Mouse (Mus musculus): ENCODE measurements at regions not wholly inside any gene's neighbourhood (a gene's known extent, or its start where the extent isn't known, plus 50 kb on each side); places are given as distances from the start of the nearest gene placed in this dataset.
"Not testable (repeated sequence)": the region's sequence is repeated elsewhere in the genome, so short reads cannot be mapped to it uniquely, and the experiment has no call there.

DNA sequence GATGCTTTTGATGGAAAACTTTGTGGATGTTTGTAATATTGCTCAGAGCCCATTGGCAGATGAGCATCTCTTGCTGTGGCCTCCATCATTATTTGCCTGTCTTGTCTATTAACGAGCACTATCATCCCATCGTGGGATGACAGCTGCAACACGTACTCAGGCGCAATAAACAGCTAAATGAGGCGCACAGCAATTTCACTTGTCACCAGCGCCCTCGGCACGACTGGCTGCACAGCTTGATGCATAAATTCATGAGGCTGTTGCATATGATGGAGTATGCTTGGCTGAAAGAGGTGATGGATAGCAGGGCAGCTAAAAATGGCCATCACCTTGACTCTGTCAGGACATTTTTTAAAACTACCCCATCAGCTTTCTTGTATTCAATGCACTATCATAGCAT, 853.1 kb upstream of the Pou3f2 start:
- DNase-seq: no peak

- DNase-seq: no peak
Observed at GRCm38 (mm10) chr4:23338481-23338880, 850.3 kb upstream of the Pou3f2 start.

DNA sequence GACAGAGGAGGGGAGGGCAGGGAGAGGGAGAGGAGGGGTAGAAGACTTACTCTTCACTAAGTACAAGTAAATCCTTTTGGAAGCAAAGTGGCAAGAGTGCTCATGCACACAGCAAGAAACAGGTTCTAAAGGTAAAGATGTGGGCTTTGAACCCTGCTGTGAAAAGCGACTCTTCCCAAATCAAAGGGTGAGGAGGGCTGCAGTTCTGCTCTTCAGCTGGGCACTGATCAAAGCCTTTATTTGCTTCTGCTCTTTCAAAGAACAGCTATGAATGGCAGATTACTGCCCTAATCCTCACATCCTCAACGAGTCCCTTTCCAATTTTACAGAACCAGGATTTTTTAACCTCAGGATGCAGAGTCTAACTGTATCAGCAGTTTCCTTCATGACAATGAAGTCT, 812.5 kb upstream of the Pou3f2 start:
- no peak for DNase-seq

DNA sequence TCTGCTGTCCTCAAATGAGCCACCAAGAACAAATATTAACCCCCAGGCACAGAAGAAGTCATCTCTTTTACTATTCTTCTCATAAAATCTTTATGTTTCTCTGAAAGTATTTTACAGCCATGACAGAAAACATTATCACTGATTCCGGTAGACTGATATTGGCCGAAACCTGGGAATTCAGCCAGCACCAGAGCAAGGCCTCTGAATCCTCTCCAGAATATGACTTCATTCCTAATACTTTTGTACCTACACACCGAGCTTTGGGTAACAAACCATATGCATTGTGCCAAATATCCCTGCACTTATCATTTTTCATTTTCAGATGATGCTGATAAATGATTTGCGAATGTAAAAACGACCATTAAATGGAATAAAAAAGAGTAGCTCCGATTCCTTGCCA, 791.9 kb upstream of the Pou3f2 start:
- DNase-seq: no peak

DNA sequence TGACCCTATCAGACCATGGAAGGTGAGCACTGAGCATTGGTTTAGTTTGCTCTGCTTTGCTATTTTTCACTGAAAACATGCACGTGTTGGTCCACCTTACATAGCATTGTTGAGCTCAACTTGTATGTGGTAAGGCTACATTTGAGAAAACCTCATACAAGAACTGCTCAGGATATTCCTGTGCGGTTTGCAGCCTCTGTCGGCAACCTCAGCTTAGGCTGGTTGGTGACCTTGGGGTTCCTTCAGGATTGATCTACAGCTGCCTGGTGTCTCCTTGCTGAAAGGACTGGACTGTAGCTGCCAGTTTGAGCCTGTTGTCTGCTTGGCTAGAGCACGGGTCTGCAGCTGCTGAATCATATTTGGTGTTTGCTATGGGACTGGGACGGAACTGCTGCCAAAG, 787.0 kb upstream of the Pou3f2 start:
- DNase-seq: no peak

GRCm38 (mm10) chr4:23271947-23272346, 783.8 kb upstream of the Pou3f2 start:
- no peak for DNase-seq

DNA sequence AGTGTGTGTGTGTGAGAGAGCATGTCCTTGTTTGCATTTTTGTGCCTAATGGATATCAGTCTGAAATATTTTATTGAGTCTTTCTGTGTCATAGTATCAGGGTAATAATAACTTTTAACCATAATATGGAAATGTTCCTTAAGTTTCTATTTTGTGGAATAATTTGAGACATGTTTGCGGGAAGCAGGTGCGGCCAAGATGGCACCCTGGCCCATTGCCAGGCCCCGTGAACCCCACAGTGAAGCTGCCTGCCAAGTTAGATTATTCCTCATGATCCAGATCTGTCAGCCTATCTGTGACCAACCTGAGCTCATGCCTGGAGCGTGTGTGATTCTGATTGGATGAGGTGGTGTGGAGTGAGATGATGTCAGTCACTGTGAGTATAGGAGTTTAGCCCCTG, 772.2 kb upstream of the Pou3f2 start:
- DNase-seq: no peak

GRCm38 (mm10) chr4:23234960-23235359, 746.8 kb upstream of the Pou3f2 start:
- DNase-seq: no peak

- peak; percentile 37 for DNase-seq
Observed at GRCm38 (mm10) chr4:23194756-23195155, 706.6 kb upstream of the Pou3f2 start.

- peak; percentile 12 for DNase-seq
Observed at GRCm38 (mm10) chr4:23193384-23194135, 705.4 kb upstream of the Pou3f2 start.

GRCm38 (mm10) chr4:23173811-23174210, 685.6 kb upstream of the Pou3f2 start:
- DNase-seq: no peak

GRCm38 (mm10) chr4:23173330-23173729, 685.2 kb upstream of the Pou3f2 start:
- DNase-seq: no peak

DNA sequence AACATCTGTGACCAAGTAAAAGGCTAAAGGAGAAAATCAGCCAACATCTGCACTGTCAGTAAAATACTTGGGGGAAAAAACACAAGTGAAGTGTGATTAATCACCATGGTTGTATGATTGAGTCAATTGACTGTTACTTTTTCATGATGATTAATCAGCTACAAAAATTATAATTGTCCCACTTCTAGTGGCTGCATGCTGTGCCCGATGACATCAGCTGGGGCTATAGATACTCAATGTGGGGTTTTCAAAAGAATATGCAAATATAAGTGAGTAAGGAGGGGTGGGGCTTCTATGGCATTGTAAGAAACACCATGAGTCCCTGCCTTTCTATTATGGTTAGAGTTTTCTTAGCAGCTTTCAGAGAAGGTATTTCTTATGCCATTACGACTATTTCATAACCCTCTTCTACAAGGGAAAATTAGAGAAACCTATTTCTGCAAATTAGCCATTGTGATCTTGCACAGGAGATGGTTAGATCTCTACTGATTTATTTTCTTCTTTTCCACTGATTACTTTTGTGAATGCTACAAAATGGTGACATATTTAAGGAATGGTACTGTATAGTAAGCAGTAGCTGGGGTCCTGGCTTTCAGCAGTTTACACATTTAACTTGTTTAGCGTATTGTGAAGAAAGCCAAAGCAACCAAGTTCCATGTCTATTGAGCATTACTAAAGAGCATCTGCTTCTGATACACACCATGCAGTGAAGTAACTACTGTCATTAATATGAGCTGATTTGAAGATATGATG, 660.1 kb upstream of the Pou3f2 start:
- no peak for DNase-seq

- no peak for DNase-seq
Observed at GRCm38 (mm10) chr4:23133386-23133785, 645.2 kb upstream of the Pou3f2 start.

DNA sequence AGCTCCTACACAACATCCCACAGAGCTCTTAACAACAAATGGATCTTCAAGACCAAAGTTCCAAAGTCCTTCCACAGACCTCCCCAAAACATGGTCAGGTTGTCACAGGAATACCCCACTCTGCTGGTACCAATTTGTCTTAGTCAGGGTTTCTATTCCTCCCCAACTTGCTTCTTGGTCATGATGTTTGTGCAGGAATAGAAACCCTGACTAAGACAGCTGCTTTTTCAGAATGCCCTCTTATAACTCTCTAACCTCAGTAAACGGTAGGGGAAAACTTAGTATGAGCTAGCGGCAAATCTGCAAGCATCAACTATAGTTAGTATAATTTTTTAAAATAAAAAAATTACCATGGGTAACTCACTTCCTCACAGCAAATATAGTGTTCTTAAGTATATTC, 613.3 kb upstream of the Pou3f2 start:
- DNase-seq: not testable (repeated sequence)

- DNase-seq: no peak
Observed at GRCm38 (mm10) chr4:23079521-23079920, 591.4 kb upstream of the Pou3f2 start.

DNA sequence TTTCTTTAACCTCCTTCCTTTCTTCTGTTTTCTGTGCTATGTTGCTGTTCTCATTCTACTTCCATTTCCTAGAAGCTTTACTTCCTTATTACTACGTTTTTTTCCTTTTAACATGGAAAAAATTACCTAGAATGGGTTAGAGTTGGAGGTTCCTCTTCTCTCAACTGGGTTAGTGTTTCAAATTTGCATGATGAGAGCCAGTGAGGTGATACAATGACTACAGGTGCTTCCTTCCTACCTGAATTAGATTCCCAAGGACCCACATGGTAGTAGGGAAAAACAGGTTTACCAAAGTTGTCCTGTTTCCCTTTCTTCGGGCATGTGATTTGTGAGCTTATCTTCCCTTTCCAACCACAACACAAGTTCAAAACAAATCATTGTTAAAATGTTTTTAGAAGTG, 589.4 kb upstream of the Pou3f2 start:
- no peak for DNase-seq

DNA sequence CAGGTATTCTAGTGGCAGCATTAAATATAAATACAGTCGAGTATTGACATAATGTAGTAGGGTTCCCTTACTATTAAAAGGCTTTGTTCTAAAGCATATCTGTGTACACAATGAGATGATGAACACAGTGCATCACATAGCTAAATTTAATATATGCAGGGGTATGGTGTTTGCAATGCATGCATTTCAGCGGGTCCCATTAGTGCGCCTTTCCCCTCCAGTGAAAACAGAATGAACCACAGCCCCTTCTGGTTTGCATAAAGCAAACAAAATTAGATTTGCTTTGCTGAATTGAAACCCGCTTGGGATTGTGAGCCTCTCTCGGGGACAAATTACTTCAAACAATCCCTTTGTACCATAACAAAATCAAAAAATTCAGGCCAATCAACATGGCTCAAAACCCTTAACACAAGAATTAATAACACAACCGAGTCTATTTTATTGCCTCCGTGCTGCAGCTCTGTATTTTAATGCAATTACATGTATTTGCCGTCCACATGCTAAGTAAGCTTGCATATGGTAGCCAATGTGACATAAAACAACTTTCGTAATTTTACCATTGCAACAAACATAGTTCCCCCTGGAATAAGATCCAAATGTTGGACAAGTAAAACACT, 562.6 kb upstream of the Pou3f2 start:
- no peak for DNase-seq

- DNase-seq: no peak
Observed at GRCm38 (mm10) chr4:23037784-23038183, 549.6 kb upstream of the Pou3f2 start.

DNA sequence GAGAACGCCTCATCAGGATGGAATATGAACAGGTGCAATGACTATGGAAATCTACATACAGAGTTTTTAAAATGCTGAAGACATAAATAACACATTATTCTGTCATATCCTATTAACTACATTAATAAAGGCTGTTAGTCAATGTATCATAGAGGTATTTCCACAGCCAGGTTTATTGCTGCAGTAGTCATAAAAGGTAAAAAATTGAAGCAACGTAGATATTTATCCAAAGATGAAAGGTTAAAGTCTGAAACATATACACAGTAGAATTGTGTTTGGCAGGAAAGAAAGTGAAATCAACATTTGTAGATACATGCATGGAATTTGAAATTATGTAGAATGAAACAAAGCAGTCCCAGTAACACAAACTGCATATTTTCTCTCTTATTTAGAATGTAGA, 543.1 kb upstream of the Pou3f2 start:
- DNase-seq: no peak

DNA sequence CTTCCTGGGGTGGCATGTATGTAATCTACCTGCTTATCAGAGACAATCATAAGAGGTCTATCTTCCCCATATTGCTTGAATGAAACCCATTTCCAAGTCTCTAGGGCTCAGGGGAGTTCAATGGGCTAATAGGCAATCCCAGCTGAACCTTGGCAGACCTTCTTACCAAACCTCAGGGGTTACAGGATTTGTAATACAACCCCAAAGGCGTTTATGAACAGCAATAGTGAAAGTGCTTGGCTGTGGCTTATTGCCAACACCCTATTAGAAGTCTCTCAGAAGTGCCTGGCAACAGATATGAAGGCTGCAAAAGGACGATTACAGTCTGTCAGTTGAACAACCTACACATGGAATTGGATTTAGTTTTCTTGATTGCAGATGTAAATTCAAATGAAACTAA, 534.0 kb upstream of the Pou3f2 start:
- DNase-seq: no peak

GRCm38 (mm10) chr4:23010346-23010745, 522.2 kb upstream of the Pou3f2 start:
- DNase-seq: peak; percentile 77

- peak; percentile 83 for DNase-seq
Observed at GRCm38 (mm10) chr4:23009196-23009595, 521.0 kb upstream of the Pou3f2 start.

GRCm38 (mm10) chr4:22998994-22999393, 510.8 kb upstream of the Pou3f2 start:
- no peak for DNase-seq

All from kidney, adult 9 months (tissue).